Mouse (Mus musculus): ENCODE results near the gene Atg4d. TPM values are rescaled to one million over a fixed set of nuclear protein-coding genes. Genes with fewer than 3 reads are reported as not detected.

Atg4d gene
- polyA plus RNA-seq, 1 experiment = 39.8 TPM

DNA sequence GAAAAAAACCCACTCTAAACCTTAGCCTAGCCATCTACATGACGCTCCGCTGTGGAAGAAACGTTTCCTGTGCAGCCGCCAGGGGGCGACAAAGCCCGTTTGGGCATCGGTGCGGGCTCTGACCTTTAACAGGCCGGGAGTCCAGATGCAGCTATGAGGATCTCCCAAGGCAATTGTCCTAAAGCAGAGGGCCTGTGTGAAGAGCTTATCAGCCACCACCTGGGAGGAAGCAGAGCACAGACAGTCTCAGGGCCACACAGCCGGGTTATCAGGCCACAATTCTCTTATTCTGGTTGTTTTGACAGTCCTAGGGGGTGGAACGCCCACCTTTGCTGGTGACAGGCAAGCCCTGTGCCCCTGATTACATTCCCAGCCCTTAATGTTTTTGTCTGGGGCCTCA lies 48.3 kb downstream of the Atg4d start:
- Histone ChIP-seq H3K4me3 (no peak overlapping the region), H3ac (ENCODE audit: control insufficient read depth, insufficient read length) (no peak overlapping the region), H3K27me3 (ENCODE audit: control insufficient read depth, insufficient read depth, insufficient read length) (no peaks in the 10 kb centered on the region), H3K4me2 (ENCODE audit: low read depth) (no peak overlapping the region), H3K36me3 (ENCODE audit: control insufficient read depth, insufficient read depth) (no peaks in the 10 kb centered on the region), H3K79me2 (ENCODE audit: control insufficient read depth, insufficient read depth) (no peaks in the 10 kb centered on the region)
- TF ChIP-seq POLR2A (IDR thresholded peaks at IDR 0.05; ENCODE audit: insufficient read length, low read depth) = no peak
- no peak for TF ChIP-seq E2F4 (IDR thresholded peaks at IDR 0.05; ENCODE audit: insufficient read depth)
- no peak for TF ChIP-seq MYOD1 (IDR thresholded peaks at IDR 0.05; ENCODE audit: control insufficient read depth in 1 of 3, insufficient read length in 2 of 3, low read depth in 2 of 3)

DNA sequence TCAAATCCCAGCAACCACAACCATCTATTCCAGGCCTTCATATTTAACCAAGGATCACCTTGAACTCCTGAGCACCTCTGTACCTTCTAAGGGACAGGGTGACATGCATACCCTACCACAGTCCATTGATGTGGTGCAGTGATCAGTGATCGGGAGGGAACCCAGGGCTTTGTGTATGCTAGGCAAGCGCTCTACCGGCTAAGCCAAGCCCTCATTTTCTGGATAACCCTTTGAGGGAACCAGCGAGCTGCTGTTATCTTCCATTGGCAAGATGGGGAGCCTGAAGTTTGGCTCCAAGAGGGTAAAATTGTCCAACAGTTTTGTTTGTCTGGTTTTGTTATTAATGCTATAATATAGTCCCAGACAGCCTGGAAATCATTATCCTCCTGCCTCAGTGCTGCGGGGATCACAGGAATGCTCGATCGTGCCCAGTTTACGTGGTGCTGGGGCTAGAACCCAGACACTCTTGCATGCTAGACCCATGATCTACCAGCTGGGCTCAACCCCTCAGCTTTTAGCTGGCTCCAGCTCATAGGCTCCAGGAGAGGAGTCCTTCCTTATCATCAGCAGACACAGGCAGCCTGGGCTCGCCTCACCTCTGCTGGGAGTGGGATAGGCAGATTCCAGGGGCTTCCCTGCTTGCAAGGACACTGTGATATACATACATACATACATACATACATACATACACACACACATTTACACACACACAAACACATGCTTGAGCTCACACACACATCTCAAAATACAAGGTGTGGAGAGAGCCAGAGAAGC lies 49.5 kb downstream of the Atg4d start:
- H3K4me2 ChIP-seq (ENCODE audit: low read depth) = no peak overlapping the region
- no peak overlapping the region for H3ac ChIP-seq (ENCODE audit: control insufficient read depth, insufficient read length)
- no peaks in the 10 kb centered on the region for H3K36me3 ChIP-seq (ENCODE audit: control insufficient read depth, insufficient read depth)
- TF ChIP-seq SRF (IDR thresholded peaks at IDR 0.05; ENCODE audit: control insufficient read depth, insufficient read length, low read depth) (no peak), TCF3 (IDR thresholded peaks at IDR 0.05; ENCODE audit: insufficient read length, low read depth) (no peak), MYOD1 (IDR thresholded peaks at IDR 0.05; ENCODE audit: control insufficient read depth in 1 of 3, insufficient read length in 2 of 3, low read depth in 2 of 3) (no peak), TCF12 (IDR thresholded peaks at IDR 0.05; ENCODE audit: insufficient read depth, poor library complexity, severe bottlenecking) (no peak), MAX (IDR thresholded peaks at IDR 0.05; ENCODE audit: low read depth) (no peak), POLR2AphosphoS2 (IDR thresholded peaks at IDR 0.05; ENCODE audit: insufficient read length, low read depth) (no peak), CEBPB (IDR thresholded peaks at IDR 0.05; ENCODE audit: insufficient read depth, poor library complexity, severe bottlenecking) (no peak), POLR2A (IDR thresholded peaks at IDR 0.05; ENCODE audit: insufficient read length, low read depth) (no peak), E2F4 (IDR thresholded peaks at IDR 0.05; ENCODE audit: insufficient read depth) (no peak), USF1 (IDR thresholded peaks at IDR 0.05; ENCODE audit: low read depth) (no peak), MYOG (IDR thresholded peaks at IDR 0.05; ENCODE audit: control insufficient read depth in 1 of 3, insufficient read depth in 1 of 3, insufficient read length in 2 of 3, low read depth in 2 of 3) (no peak), REST (IDR thresholded peaks at IDR 0.05; ENCODE audit: insufficient read depth, insufficient read length) (no peak)
- no peaks in the 10 kb centered on the region for H3K79me2 ChIP-seq (ENCODE audit: control insufficient read depth, insufficient read depth)
- no peaks in the 10 kb centered on the region for H3K27me3 ChIP-seq (ENCODE audit: control insufficient read depth, insufficient read depth, insufficient read length)
- no peak overlapping the region for H3K4me3 ChIP-seq

DNA sequence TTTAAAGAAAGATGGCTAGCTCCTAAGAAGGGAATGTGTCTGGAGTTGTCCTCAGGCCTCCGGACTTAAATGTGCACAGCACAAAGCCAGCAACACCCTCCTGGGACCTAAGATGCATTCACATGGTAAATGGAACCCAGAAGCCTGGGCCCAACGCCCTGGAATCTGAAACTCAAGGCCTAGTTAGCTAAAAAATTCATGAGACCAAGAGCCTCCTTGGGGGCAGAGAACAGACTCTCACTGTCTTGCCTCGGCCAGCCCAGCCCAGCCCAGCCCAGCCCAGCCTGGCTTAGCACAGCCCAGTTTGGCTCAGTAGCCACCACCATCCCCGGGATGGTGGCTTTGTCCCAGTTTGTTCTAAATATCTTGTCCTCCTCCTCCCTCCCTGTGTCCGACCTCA lies 50.3 kb downstream of the Atg4d start:
- no peaks in the 10 kb centered on the region for H3K27me3 ChIP-seq (ENCODE audit: control insufficient read depth, insufficient read depth, insufficient read length)
- H3K4me3 ChIP-seq = no peak overlapping the region
- TF ChIP-seq MYOD1 (IDR thresholded peaks at IDR 0.05; ENCODE audit: control insufficient read depth in 1 of 3, insufficient read length in 2 of 3, low read depth in 2 of 3) (no peak), SRF (IDR thresholded peaks at IDR 0.05; ENCODE audit: control insufficient read depth, insufficient read length, low read depth) (no peak), TCF12 (IDR thresholded peaks at IDR 0.05; ENCODE audit: insufficient read depth, poor library complexity, severe bottlenecking) (no peak)
- H3K36me3 ChIP-seq (ENCODE audit: control insufficient read depth, insufficient read depth) = no peaks in the 10 kb centered on the region
- no peak overlapping the region for H3ac ChIP-seq (ENCODE audit: control insufficient read depth, insufficient read length)
- no peak overlapping the region for H3K4me2 ChIP-seq (ENCODE audit: low read depth)
- no peaks in the 10 kb centered on the region for H3K79me2 ChIP-seq (ENCODE audit: control insufficient read depth, insufficient read depth)

DNA sequence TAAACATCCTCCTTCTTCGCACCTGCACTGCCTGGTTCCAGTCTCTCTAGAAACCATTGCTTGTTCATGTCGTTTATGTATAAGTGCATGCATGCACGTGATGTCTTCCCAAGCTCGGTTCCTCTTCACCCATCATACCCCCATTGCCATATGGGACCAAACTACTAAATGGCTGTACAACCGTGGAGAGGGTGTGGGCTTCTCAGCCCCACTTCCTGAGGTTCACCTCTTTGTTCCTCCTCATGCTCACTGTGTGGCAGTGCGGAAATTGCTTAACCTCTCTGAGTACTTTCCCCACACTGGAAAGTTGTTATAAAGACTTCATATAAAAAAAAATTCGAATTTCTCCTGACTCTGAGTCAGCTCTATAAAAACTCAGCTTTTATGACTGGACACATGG lies 51.6 kb downstream of the Atg4d start:
- no peak overlapping the region for H3K4me3 ChIP-seq
- H3K27me3 ChIP-seq (ENCODE audit: control insufficient read depth, insufficient read depth, insufficient read length) = no peaks in the 10 kb centered on the region
- H3K4me2 ChIP-seq (ENCODE audit: low read depth) = no peak overlapping the region
- H3K79me2 ChIP-seq (ENCODE audit: control insufficient read depth, insufficient read depth) = peaks cover 11% of the 10 kb centered on the region
- no peaks in the 10 kb centered on the region for H3K36me3 ChIP-seq (ENCODE audit: control insufficient read depth, insufficient read depth)
- TF ChIP-seq POLR2AphosphoS2 (IDR thresholded peaks at IDR 0.05; ENCODE audit: insufficient read length, low read depth) = no peak
- no peak overlapping the region for H3ac ChIP-seq (ENCODE audit: control insufficient read depth, insufficient read length)

DNA sequence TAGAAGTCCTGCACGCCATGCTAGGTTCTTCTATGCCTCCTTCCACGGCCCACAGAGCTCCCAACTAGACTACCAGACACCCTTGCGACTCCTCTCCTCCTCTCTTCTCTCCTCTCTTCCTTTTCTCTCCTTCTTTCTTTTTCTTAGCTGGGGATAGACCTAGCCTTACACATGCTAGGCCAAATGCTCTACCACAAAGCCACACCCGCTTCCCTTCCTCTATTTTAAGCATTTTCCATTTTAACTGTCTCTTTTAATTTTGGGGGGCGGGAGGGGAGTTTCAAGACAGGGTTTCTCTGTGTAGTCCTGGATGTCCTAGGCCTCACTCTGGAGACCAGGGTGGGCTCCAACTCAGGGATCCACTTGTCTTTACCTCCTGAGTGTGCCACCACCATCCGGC lies 53.7 kb downstream of the Atg4d start:
- Histone ChIP-seq H3K27me3 (ENCODE audit: control insufficient read depth, insufficient read depth, insufficient read length) (no peaks in the 10 kb centered on the region), H3ac (ENCODE audit: control insufficient read depth, insufficient read length) (no peak overlapping the region), H3K4me3 (no peak overlapping the region), H3K4me2 (ENCODE audit: low read depth) (no peak overlapping the region), H3K36me3 (ENCODE audit: control insufficient read depth, insufficient read depth) (no peaks in the 10 kb centered on the region), H3K79me2 (ENCODE audit: control insufficient read depth, insufficient read depth) (peaks cover 32% of the 10 kb centered on the region)
- TF ChIP-seq TCF3 (IDR thresholded peaks at IDR 0.05; ENCODE audit: insufficient read length, low read depth) (no peak), MYOD1 (IDR thresholded peaks at IDR 0.05; ENCODE audit: control insufficient read depth in 1 of 3, insufficient read length in 2 of 3, low read depth in 2 of 3) (no peak), REST (IDR thresholded peaks at IDR 0.05; ENCODE audit: insufficient read depth, insufficient read length) (no peak), CEBPB (IDR thresholded peaks at IDR 0.05; ENCODE audit: insufficient read depth, poor library complexity, severe bottlenecking) (no peak), SRF (IDR thresholded peaks at IDR 0.05; ENCODE audit: control insufficient read depth, insufficient read length, low read depth) (no peak), POLR2AphosphoS2 (IDR thresholded peaks at IDR 0.05; ENCODE audit: insufficient read length, low read depth) (no peak), USF1 (IDR thresholded peaks at IDR 0.05; ENCODE audit: low read depth) (no peak), POLR2A (IDR thresholded peaks at IDR 0.05; ENCODE audit: insufficient read length, low read depth) (no peak), E2F4 (IDR thresholded peaks at IDR 0.05; ENCODE audit: insufficient read depth) (no peak), TCF12 (IDR thresholded peaks at IDR 0.05; ENCODE audit: insufficient read depth, poor library complexity, severe bottlenecking) (no peak), MAX (IDR thresholded peaks at IDR 0.05; ENCODE audit: low read depth) (no peak), MYOG (IDR thresholded peaks at IDR 0.05; ENCODE audit: control insufficient read depth in 1 of 3, insufficient read depth in 1 of 3, insufficient read length in 2 of 3, low read depth in 2 of 3) (no peak)

Data from myocyte (in vitro differentiated cells).